Mouse (Mus musculus) B cell, adult 2 months (primary cell): ENCODE measurements at regions not wholly inside any gene's neighbourhood (a gene's known extent, or its start where the extent isn't known, plus 50 kb on each side); places are given as distances from the start of the nearest gene placed in this dataset.

Source experiments
- DNase-seq, 2 experiments: peaks; one replicate each; pipeline ENCODE4 v3.0.0; 2022

DNA sequence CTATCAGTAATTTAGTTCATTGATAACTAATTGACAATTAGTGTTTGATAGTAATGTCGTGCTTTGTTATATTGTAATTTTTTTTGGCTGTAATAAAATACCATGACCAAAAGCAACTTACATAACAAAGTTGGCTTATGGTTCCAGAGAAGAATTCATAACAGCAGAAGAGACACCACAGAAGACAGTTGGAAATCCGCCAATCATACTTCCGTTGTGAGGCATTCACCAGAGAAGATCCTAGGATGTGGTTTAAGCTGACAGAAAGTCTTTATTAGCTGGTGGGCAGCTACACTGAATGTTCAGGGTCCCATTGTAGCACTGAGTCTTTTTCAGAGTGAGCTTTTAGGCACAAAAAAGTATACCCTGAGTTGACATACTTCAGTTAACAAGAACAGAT is 109.9 kb downstream of the Sec23a start:
- DNase-seq = no peak

DNA sequence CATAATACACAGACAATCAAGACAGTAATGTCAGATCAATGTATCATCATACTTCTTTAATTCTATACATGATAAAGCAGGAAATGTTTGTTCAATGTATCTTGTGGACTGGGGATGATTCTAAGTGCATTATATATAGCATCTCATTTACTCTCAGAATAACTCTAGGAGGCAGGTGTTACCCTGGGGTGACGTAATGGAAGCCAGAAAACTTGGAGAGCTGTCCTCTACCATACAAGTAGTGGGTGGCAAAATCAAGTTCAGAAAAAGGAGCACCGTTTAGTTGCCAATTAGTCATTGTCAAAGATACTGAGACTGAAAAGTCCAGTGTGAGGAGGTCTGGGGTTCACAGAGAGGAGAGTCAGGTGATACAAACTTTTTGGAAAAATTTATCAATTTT is 136.0 kb downstream of the Sec23a start:
- DNase-seq = no peak

DNA sequence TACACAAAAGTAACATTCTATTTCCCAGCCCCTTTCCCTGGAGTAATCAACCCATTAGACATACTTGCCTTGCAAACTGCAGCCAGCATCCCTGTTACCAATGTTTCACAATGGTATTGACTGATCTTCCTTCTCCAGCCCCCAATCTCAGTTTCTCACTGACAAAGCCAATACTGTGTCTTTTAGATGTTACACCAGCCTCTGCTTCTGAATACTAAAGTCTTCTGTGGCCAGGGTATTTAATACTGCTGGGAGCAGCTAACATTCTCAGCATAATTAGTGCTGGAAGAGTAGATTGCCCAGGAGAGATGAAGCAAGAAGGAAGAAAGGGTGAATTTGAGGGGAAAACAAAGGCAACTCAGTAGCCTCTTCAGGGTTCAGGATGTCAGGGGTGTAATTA is 139.4 kb downstream of the Sec23a start:
- no peak for DNase-seq

DNA sequence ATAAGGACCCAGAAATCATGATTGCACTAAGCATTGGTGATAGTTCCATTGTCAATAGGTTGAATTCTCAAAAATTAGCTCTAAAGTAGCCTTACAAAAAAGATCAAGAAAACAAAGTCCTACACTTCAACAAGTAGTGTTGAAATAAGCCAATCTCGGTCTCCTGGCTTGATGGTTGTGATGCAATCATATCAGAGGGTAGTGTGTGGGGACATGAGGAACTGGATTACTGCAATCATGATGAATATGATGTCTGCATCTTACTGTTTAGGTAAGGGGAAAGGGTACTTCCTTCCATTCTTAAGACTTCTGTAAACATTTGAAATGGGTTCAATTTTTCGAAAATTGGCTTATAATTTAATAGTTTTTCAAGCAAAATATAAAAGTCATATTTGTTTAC is 155.3 kb downstream of the Sec23a start:
- DNase-seq = no peak

DNA sequence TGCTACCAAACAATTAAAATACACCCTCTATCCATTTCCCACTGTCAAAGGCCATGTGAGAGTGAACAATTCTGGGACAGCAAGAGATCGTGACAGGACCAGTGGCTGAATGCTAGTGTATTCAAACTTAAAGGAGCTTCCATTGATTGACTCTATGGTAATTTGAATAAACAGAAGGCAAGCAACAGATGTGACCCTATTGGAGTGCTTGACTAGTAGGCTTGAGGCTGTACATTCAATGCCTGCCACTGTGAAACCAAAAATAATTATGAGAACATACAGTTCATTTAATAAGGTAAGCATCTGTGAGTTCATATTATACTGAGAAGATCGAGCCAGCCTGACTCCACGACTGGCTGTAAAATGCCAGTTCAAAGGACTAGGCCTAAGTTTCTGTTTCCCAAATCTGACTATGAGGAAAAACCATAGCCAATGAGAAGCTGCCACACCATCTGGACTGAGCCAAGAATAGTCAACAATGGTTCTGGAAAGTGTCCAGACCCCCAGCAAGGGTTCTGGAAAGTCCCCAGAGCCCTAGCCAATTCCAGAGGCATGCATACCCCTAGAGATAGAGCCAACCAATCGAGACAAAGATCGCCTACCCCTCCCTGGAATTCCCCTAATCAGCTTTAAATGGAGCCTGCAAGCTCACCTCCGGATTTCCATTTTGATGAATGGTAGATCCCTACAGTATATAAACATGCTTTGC is 160.0 kb downstream of the Sec23a start:
- no peak for DNase-seq

DNA sequence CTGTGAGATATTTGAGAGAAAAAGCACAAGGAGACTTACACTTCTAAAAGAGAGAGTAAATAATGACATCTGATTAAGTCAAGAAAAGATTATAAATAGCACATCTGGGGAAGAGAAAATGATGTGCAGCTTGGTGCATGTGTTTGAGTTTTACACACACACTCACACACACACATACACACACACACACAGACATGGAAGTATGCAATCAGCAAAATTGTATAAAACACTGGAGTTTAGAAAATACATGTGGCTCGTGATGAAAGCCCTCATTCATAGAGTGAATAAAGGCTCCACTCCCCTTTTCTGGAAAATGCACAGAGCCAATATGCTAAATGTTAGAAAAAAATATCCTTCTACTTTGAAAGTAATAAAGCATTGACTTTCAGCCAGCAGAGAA is 182.2 kb downstream of the Sec23a start:
- DNase-seq = no peak

DNA sequence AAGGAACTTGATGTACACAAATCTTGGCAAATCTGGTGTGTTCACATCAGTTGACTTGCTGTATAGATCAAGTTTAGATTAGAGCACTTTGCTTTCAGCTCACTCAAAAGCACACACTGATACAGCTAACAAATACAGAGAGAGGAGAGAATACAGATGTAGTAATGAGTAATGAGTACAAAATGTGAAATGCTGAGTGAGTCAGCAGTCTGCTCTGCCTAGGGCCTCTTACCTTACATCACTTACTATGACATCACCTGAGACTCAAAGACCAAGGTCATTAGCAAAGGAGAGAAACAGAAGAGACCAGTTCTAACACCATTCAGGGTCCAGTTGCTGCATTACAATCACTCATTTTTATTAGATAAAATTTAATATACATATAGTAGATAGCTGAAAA is 184.0 kb downstream of the Sec23a start:
- DNase-seq = no peak

DNA sequence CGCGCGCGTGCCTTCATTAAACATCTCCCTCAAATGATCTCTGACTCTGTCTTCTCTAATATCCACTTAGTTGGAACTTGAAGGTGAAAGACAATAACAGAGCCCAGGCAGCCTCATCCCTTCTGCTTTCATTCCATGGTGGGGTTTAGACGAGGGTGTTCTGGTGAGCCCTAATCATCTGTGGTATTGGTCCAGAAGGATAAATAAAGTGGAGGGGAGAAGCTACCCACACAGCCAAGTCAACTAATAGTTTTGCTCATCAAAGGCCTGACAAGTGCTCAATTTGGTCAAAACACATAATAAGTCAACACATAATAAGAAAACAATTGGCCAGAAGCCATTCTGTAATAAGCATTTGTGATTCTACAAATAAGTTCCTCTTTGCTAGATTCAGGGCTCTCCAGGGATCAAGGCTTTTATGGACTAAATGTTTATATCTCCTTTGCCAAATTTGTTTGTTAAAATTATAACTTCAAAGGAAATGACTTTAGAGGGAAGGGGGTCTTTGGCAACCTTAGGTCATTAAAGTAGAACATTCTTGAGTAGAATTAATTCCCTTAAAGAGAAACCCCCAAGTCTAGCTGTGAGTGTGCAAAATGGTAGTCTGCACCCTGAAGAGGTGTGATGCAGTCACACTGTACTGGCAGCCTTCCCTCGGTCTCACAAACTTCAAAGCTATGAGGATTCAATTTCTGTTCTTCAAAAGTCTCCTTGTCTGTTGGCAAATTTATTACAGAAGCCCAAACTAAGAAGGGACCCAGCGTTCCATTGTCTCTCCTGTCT is 186.5 kb downstream of the Sec23a start:
- no peak for DNase-seq

DNA sequence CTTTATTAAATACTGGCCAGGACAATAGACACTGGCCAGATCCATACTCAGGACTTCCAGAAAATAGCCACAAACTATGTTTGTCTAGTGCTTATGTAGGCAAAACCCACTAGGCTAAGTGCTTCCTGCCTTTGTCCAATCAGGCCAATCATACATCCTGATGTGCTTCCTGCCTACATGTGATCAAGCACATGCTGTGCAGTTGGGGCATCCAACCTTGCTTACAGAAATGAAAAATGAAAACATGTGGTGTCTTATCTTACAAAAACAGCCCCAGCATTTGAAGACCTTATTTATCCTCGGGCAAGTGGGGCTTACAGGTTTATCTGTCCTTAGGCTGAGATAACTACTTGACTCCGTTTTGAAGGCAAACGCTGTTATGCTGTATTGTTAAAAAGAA is 188.8 kb downstream of the Sec23a start:
- DNase-seq = no peak

DNA sequence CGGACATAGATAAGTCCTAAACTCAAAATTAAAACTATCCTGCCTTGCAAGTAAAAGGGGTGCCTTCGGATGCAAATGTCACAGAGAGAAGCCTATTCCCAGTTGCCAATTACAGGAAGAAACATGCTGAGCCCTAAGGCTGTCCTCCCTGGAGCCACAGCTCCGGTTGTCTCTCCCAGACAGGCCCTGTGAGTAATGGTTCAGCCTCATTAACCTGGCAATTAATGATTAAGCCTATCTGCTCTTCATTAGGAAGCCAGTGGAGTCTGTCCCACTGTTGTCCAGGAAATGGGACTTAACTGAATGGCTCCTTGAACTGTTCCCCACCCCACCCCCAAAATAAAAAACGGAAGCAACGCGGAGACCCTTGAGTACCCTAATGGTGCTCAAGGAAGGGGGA is 207.7 kb downstream of the Sec23a start:
- DNase-seq = no peak

DNA sequence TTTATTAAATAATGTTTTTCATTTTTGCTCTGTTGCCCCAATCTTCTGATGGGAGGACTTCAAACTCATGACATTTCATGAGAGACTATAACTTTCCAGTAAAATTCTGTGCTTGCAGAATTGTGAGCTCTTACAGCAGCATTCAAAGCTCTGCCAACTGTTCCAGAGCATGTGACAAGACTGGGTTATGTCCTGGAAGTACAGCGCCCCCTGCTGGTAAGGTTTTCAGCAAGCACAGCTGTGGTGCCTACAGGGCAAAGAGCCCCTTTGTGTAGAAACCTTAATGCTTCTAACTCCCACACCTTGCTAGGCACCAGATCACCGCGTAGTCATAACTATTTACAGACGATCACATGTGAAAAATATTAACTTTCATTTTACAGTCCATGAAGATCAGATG is 209.4 kb downstream of the Sec23a start:
- DNase-seq = peak; percentile 60
